Mouse (Mus musculus) E14TG2a.4 (cell line): Measurements from ENCODE around the gene Aig1.

Source experiments
- CTCF ChIP-seq: conservative IDR thresholded peaks from 2 replicates; pipeline ENCODE4 v1.5.1; 2014; ENCODE audit warnings: low read length
- NANOG ChIP-seq: IDR thresholded peaks from 2 replicates; pipeline ENCODE4 v1.6.1; 2014; ENCODE audit warnings: borderline replicate concordance, low read length, mixed read lengths
- POU5F1 ChIP-seq: IDR thresholded peaks from 2 replicates; pipeline ENCODE4 v1.6.1; 2014; ENCODE audit warnings: low read length, borderline replicate concordance

GRCm38 (mm10) chr10:13834056-13834455, 34.7 kb downstream of the Aig1 start:
- TF ChIP-seq CTCF (no peak), NANOG (no peak), POU5F1 (no peak)
